Mouse (Mus musculus) thymus, adult 2 months (tissue): Measurements from ENCODE around the gene Psip1.

Experiments used
- CTCF ChIP-seq: fragments of 200-500 bp; IDR thresholded peaks from 2 replicates; pipeline ENCODE4 v1.5.1; 2012; ENCODE audit warnings: mild to moderate bottlenecking, control low read depth, low read length, moderate library complexity, borderline replicate concordance; ENCODE audit not compliant: control insufficient read depth, poor library complexity, insufficient read depth; ENCODE audit errors: extremely low read depth
- POLR2A ChIP-seq: fragments of 200-500 bp; IDR thresholded peaks from 2 replicates; pipeline ENCODE4 v1.6.1; 2012; ENCODE audit warnings: mild to moderate bottlenecking, low read length, control low read depth, moderate library complexity; ENCODE audit not compliant: control insufficient read depth, poor library complexity, insufficient read depth; ENCODE audit errors: extremely low read depth

- no peak for TF ChIP-seq POLR2A
- no peak for TF ChIP-seq CTCF
Measured at GRCm38 (mm10) chr4:83441050-83441449, 45.2 kb downstream of the Psip1 start.
